Mouse (Mus musculus): ENCODE data around the gene L3mbtl4. TPM values are rescaled to one million over a fixed set of nuclear protein-coding genes. Genes with fewer than 3 reads are reported as not detected.

L3mbtl4 gene
- polyA plus RNA-seq, 1 experiment from 2014 or later, result 1.1 TPM

DNA sequence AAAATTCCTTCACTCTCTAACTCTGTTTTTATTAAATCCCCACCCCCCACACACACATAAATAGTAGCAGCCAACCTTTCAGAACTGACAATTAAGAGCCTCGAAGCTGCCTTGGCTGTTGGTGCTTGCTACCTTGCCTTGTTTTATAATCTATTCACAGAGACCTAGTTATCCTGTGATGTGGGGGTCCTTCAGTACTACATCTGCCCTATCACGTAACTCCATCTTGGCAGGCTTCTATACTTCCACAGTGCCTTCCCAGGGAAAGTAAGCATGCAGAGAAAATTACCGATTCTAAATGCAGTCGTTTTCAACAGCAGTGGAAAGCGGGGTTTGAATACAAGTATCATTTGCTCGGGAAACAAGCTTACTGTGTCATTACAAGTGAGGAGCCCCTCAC is 476.9 kb downstream of the L3mbtl4 start:
- H3K4me1 ChIP-seq (replicated peaks; ENCODE audit: control insufficient read depth, insufficient read depth, low read length), result no peaks in the 10 kb centered on the region
- no peak overlapping the region for H3K4me2 ChIP-seq (ENCODE audit: low read length)
- ATAC-seq (replicated peaks; ENCODE audit: low FRiP score, low TSS enrichment, low read depth) (no peak), DNase-seq (ENCODE audit: low spot score) (no peak)
- H3K27ac ChIP-seq (ENCODE audit: low read depth), result no peak overlapping the region
- no peaks in the 10 kb centered on the region for H3K27me3 ChIP-seq (replicated peaks; ENCODE audit: control insufficient read depth, insufficient read depth, low read length)
- H3K9me3 ChIP-seq (ENCODE audit: control insufficient read depth, low read length), result no peaks in the 10 kb centered on the region
- H3K36me3 ChIP-seq (ENCODE audit: control insufficient read depth, insufficient read depth, low read length), result no peaks in the 10 kb centered on the region
- WGBS, result 80% methylated on average over 6 of the region's 6 CpGs
- H3K9ac ChIP-seq (ENCODE audit: low read length), result no peak overlapping the region
- no peak overlapping the region for H3K4me3 ChIP-seq (ENCODE audit: low read depth, low read length)

DNA sequence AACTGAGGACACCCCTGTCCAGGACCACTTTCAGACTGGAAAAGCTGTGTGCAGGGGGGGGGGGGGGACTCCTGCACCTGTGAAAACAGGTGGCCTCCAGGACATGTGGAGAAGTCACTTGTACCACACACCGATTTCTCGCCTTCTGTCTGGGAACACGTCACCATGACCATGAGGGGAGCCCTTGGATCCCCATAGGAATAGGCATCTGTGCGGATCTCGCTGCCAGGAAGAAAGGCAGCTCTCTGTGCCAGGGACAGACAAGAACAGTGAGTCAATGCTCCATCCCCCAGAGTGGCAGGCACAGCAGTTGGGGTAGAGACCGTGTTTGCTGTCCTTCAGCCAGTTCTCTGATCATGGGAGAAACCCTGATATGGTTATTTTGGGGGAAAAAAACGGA is 479.5 kb downstream of the L3mbtl4 start:
- ATAC-seq (replicated peaks; ENCODE audit: low FRiP score, low TSS enrichment, low read depth) (no peak), DNase-seq (ENCODE audit: low spot score) (no peak)
- Histone ChIP-seq H3K4me1 (replicated peaks; ENCODE audit: control insufficient read depth, insufficient read depth, low read length) (no peaks in the 10 kb centered on the region), H3K36me3 (ENCODE audit: control insufficient read depth, insufficient read depth, low read length) (no peaks in the 10 kb centered on the region), H3K27me3 (replicated peaks; ENCODE audit: control insufficient read depth, insufficient read depth, low read length) (no peaks in the 10 kb centered on the region), H3K27ac (ENCODE audit: low read depth) (no peak overlapping the region), H3K9ac (ENCODE audit: low read length) (no peak overlapping the region), H3K4me3 (ENCODE audit: low read depth, low read length) (no peak overlapping the region), H3K4me2 (ENCODE audit: low read length) (no peak overlapping the region), H3K9me3 (ENCODE audit: control insufficient read depth, low read length) (no peaks in the 10 kb centered on the region)
- WGBS, result 89% methylated on average over 7 of the region's 7 CpGs

GRCm38 (mm10) chr17:68754789-68755188 is 481.2 kb downstream of the L3mbtl4 start:
- DNase-seq (ENCODE audit: low spot score), result no peak
- Histone ChIP-seq H3K9me3 (ENCODE audit: control insufficient read depth, low read length) (no peaks in the 10 kb centered on the region), H3K4me2 (ENCODE audit: low read length) (no peak overlapping the region), H3K36me3 (ENCODE audit: control insufficient read depth, insufficient read depth, low read length) (no peaks in the 10 kb centered on the region), H3K27me3 (replicated peaks; ENCODE audit: control insufficient read depth, insufficient read depth, low read length) (no peaks in the 10 kb centered on the region), H3K4me1 (replicated peaks; ENCODE audit: control insufficient read depth, insufficient read depth, low read length) (no peaks in the 10 kb centered on the region), H3K9ac (ENCODE audit: low read length) (no peak overlapping the region), H3K27ac (ENCODE audit: low read depth) (no peak overlapping the region), H3K4me3 (ENCODE audit: low read depth, low read length) (no peak overlapping the region)
- 92% methylated on average over 11 of the region's 11 CpGs for WGBS
- ATAC-seq (replicated peaks; ENCODE audit: low FRiP score, low TSS enrichment, low read depth), result no peak

DNA sequence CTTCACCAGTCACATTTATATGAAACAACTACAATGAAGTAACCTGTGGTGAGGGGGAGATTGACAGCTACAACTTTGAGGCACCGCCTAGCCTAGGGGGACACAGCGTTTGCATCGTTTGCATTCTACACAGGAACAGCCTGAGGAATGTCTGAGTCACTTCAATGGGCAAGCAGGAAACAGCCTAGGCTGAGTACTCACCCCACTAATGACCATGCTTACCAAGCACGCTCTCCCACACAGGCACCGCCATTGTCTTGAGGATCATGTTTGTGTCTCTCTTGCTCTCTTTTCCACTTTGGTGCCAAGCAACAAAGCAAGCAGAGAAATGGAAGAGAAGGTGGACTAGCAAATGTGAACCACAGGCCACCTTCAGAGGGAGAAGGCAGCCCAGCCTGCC is 484.8 kb downstream of the L3mbtl4 start:
- no peaks in the 10 kb centered on the region for H3K36me3 ChIP-seq (ENCODE audit: control insufficient read depth, insufficient read depth, low read length)
- no peak overlapping the region for H3K9ac ChIP-seq (ENCODE audit: low read length)
- ATAC-seq (replicated peaks; ENCODE audit: low FRiP score, low TSS enrichment, low read depth) (no peak), DNase-seq (ENCODE audit: low spot score) (no peak)
- H3K27ac ChIP-seq (ENCODE audit: low read depth), result no peak overlapping the region
- no peak overlapping the region for H3K4me3 ChIP-seq (ENCODE audit: low read depth, low read length)
- no peak overlapping the region for H3K4me2 ChIP-seq (ENCODE audit: low read length)
- H3K4me1 ChIP-seq (replicated peaks; ENCODE audit: control insufficient read depth, insufficient read depth, low read length), result no peaks in the 10 kb centered on the region
- 63% methylated on average over 5 of the region's 5 CpGs for WGBS
- no peaks in the 10 kb centered on the region for H3K27me3 ChIP-seq (replicated peaks; ENCODE audit: control insufficient read depth, insufficient read depth, low read length)
- no peaks in the 10 kb centered on the region for H3K9me3 ChIP-seq (ENCODE audit: control insufficient read depth, low read length)

GRCm38 (mm10) chr17:68758936-68759335 is 485.3 kb downstream of the L3mbtl4 start:
- H3K36me3 ChIP-seq (ENCODE audit: control insufficient read depth, insufficient read depth, low read length), result no peaks in the 10 kb centered on the region
- DNase-seq (ENCODE audit: low spot score), result no peak
- no peak for ATAC-seq (replicated peaks; ENCODE audit: low FRiP score, low TSS enrichment, low read depth)
- no peaks in the 10 kb centered on the region for H3K27me3 ChIP-seq (replicated peaks; ENCODE audit: control insufficient read depth, insufficient read depth, low read length)
- H3K4me3 ChIP-seq (ENCODE audit: low read depth, low read length), result no peak overlapping the region
- H3K27ac ChIP-seq (ENCODE audit: low read depth), result no peak overlapping the region
- no peaks in the 10 kb centered on the region for H3K9me3 ChIP-seq (ENCODE audit: control insufficient read depth, low read length)
- no peak overlapping the region for H3K4me2 ChIP-seq (ENCODE audit: low read length)
- no peaks in the 10 kb centered on the region for H3K4me1 ChIP-seq (replicated peaks; ENCODE audit: control insufficient read depth, insufficient read depth, low read length)
- no peak overlapping the region for H3K9ac ChIP-seq (ENCODE audit: low read length)
- 73% methylated on average over 3 of the region's 3 CpGs for WGBS

DNA sequence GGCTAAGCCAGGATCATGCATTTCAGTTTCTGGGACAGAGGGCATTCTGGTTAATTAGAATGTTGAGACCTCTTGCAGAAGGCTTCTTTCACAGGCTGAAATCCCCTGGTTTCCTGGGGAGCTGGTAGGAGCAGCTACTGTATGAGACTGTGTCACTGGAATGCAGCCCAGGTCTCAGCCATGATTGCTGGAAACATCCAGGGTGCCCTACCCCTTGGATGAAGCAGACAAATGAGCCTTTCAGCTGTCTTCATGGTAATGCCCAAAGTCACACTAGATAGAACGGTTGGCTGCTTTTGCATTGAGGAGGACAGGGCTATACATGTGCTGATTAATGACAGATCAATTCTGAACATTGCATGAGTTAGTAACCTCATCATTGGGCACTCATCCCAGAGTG is 486.4 kb downstream of the L3mbtl4 start:
- H3K27ac ChIP-seq (ENCODE audit: low read depth), result no peak overlapping the region
- WGBS, result 87% methylated on average over 1 of the region's 1 CpGs
- H3K4me1 ChIP-seq (replicated peaks; ENCODE audit: control insufficient read depth, insufficient read depth, low read length), result no peaks in the 10 kb centered on the region
- H3K9ac ChIP-seq (ENCODE audit: low read length), result no peak overlapping the region
- no peak overlapping the region for H3K4me3 ChIP-seq (ENCODE audit: low read depth, low read length)
- no peak overlapping the region for H3K4me2 ChIP-seq (ENCODE audit: low read length)
- no peaks in the 10 kb centered on the region for H3K36me3 ChIP-seq (ENCODE audit: control insufficient read depth, insufficient read depth, low read length)
- no peak for ATAC-seq (replicated peaks; ENCODE audit: low FRiP score, low TSS enrichment, low read depth)
- DNase-seq (ENCODE audit: low spot score), result no peak
- no peaks in the 10 kb centered on the region for H3K9me3 ChIP-seq (ENCODE audit: control insufficient read depth, low read length)
- H3K27me3 ChIP-seq (replicated peaks; ENCODE audit: control insufficient read depth, insufficient read depth, low read length), result no peaks in the 10 kb centered on the region

DNA sequence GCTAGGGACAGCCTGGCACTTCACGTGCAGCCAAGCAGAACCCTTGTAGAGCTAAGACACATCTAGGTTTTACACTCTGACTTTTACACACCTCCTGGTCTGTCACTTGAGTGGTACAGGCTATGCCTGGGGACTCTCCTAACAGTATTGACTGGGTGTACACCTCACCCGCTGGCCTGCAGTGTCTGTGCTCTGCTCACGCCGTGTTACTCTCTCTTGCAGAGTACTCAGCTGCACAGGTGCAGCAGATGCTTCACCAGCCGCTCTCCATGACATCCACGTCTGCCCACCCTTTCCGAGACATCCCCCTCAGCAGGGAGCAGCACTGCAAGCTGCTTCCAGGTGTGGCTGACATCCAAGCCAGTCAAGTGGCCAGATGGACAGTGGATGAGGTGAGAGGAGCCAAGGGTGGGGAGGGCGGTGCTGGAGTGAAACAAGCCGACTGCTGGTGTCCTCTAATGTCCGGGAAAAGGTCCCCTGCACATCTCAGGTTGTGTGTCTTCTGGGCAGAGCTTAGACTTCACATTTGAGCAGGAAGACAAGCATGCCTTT is 490.8 kb downstream of the L3mbtl4 start:
- WGBS, result 85% methylated on average over 10 of the region's 10 CpGs
- ATAC-seq (replicated peaks; ENCODE audit: low FRiP score, low TSS enrichment, low read depth) (no peak), DNase-seq (ENCODE audit: low spot score) (no peak)
- Histone ChIP-seq H3K4me1 (replicated peaks; ENCODE audit: control insufficient read depth, insufficient read depth, low read length) (no peaks in the 10 kb centered on the region), H3K36me3 (ENCODE audit: control insufficient read depth, insufficient read depth, low read length) (no peaks in the 10 kb centered on the region), H3K9ac (ENCODE audit: low read length) (no peak overlapping the region), H3K4me2 (ENCODE audit: low read length) (no peak overlapping the region), H3K27me3 (replicated peaks; ENCODE audit: control insufficient read depth, insufficient read depth, low read length) (no peaks in the 10 kb centered on the region), H3K4me3 (ENCODE audit: low read depth, low read length) (no peak overlapping the region), H3K9me3 (ENCODE audit: control insufficient read depth, low read length) (no peaks in the 10 kb centered on the region), H3K27ac (ENCODE audit: low read depth) (no peak overlapping the region)

DNA sequence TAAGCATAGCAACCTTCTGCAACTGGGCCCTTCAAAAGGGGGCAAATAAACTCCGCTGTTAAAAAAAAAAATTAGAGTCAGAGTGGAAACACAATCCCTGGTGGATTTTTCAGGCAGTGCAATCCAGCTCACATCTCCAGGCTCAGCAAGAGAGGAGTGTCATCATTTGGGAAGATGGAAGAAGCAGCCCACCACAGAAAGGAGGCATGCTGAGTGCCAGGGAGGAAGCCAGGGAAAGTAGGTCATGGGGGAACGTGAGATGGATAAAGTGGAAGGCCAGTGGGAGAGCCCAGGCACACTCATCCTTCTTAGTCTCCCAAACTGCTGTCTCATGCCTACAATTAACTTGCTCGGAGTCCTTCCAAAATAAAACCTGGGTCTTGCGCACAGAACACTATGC is 496.0 kb downstream of the L3mbtl4 start:
- Histone ChIP-seq H3K36me3 (ENCODE audit: control insufficient read depth, insufficient read depth, low read length) (no peaks in the 10 kb centered on the region), H3K4me2 (ENCODE audit: low read length) (no peak overlapping the region), H3K27ac (ENCODE audit: low read depth) (no peak overlapping the region), H3K9me3 (ENCODE audit: control insufficient read depth, low read length) (no peaks in the 10 kb centered on the region), H3K9ac (ENCODE audit: low read length) (no peak overlapping the region), H3K4me3 (ENCODE audit: low read depth, low read length) (no peak overlapping the region), H3K27me3 (replicated peaks; ENCODE audit: control insufficient read depth, insufficient read depth, low read length) (no peaks in the 10 kb centered on the region), H3K4me1 (replicated peaks; ENCODE audit: control insufficient read depth, insufficient read depth, low read length) (no peaks in the 10 kb centered on the region)
- no peak for ATAC-seq (replicated peaks; ENCODE audit: low FRiP score, low TSS enrichment, low read depth)
- 84% methylated on average over 4 of the region's 4 CpGs for WGBS
- no peak for DNase-seq (ENCODE audit: low spot score)

GRCm38 (mm10) chr17:68771046-68771750 is 497.6 kb downstream of the L3mbtl4 start:
- Histone ChIP-seq H3K9ac (ENCODE audit: low read length) (no peak overlapping the region), H3K27me3 (replicated peaks; ENCODE audit: control insufficient read depth, insufficient read depth, low read length) (no peaks in the 10 kb centered on the region), H3K9me3 (ENCODE audit: control insufficient read depth, low read length) (no peaks in the 10 kb centered on the region), H3K4me1 (replicated peaks; ENCODE audit: control insufficient read depth, insufficient read depth, low read length) (no peaks in the 10 kb centered on the region), H3K27ac (ENCODE audit: low read depth) (no peak overlapping the region), H3K36me3 (ENCODE audit: control insufficient read depth, insufficient read depth, low read length) (no peaks in the 10 kb centered on the region), H3K4me2 (ENCODE audit: low read length) (no peak overlapping the region), H3K4me3 (ENCODE audit: low read depth, low read length) (no peak overlapping the region)
- WGBS, result 66% methylated on average over 7 of the region's 7 CpGs
- no peak for DNase-seq (ENCODE audit: low spot score)
- ATAC-seq (replicated peaks; ENCODE audit: low FRiP score, low TSS enrichment, low read depth), result no peak
